Mouse (Mus musculus) thymus, adult 2 months (tissue): ENCODE data around the gene Gnb1.
"Not testable (repeated sequence)": the region's sequence is repeated elsewhere in the genome, so short reads cannot be mapped to it uniquely, and the experiment has no call there.

Source experiments
- CTCF ChIP-seq: fragments of 200-500 bp; IDR thresholded peaks from 2 replicates; pipeline ENCODE4 v1.5.1; 2012; ENCODE audit warnings: mild to moderate bottlenecking, control low read depth, low read length, moderate library complexity, borderline replicate concordance; ENCODE audit not compliant: control insufficient read depth, poor library complexity, insufficient read depth; ENCODE audit errors: extremely low read depth
- POLR2A ChIP-seq: fragments of 200-500 bp; IDR thresholded peaks from 2 replicates; pipeline ENCODE4 v1.6.1; 2012; ENCODE audit warnings: mild to moderate bottlenecking, low read length, control low read depth, moderate library complexity; ENCODE audit not compliant: control insufficient read depth, poor library complexity, insufficient read depth; ENCODE audit errors: extremely low read depth

DNA sequence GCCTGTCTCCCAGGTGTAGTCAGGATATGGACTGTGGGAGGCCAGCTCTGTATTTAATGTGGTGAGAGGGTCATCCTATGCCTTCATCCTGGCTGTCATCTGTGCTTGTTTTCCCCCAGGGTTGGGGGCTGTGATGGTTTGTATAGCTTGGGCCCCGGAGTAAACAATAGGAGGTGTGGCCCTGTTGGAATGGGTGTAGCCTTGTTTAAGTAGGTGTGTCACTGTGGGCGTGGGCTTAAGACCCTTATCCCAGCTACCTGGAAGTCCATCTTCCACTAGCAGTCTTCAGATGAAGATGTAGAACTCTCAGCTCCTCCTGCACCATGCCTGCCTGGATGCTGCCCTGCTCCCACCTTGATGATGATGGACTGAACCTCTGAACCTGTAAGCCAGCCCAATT is 17.4 kb upstream of the Gnb1 start:
- TF ChIP-seq CTCF, POLR2A: not testable (repeated sequence)
